Mouse (Mus musculus): ENCODE measurements at regions not wholly inside any gene's neighbourhood (a gene's known extent, or its start where the extent isn't known, plus 50 kb on each side); places are given as distances from the start of the nearest gene placed in this dataset.

DNA sequence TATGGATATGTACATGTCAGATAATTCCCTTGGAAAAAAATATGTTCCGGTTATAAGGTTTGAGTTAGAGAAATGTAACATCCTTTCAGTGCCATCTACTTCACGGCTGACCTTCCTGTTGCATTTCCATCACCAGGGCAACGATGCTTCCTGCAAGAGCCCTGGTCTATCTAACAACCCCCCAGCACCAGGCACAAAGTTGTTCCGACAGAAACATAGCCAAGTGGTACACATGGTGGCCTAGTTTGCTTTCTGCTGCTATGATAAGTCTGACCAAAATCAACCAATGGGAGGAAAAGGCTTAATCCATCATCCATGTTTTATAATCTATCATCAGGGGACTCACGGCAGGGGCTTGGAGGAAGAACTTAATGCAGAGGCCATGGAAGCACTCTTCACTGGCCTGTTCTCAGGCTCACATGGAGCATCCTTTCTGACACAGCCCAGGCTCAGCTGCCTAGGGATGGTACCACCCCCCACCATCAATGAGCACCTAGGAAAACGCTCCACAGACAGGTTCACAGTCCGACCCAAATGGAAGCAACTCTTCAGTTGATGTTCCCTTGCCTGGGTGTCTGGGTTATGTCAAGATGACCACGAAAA, 372.2 kb downstream of the Cbln4 start:
- WGBS, result 90% methylated on average over 8 of the region's 8 CpGs
- Histone ChIP-seq H3K9ac (ENCODE audit: low read length) (no peak overlapping the region), H3K4me3 (ENCODE audit: low read depth, low read length) (no peak overlapping the region), H3K9me3 (replicated peaks; ENCODE audit: control insufficient read depth, low read length) (peaks cover 4% of the 10 kb centered on the region; the same call in 1 of the 2 replicates), H3K4me2 (ENCODE audit: low read length) (no peak overlapping the region), H3K4me1 (ENCODE audit: control insufficient read depth, insufficient read depth, low read length) (peaks cover 3% of the 10 kb centered on the region), H3K27me3 (replicated peaks; ENCODE audit: control insufficient read depth, insufficient read depth, low read length) (no peaks in the 10 kb centered on the region), H3K36me3 (ENCODE audit: control insufficient read depth, insufficient read depth, low read length) (no peaks in the 10 kb centered on the region), H3K27ac (ENCODE audit: low read depth, low read length) (no peak overlapping the region)
- ATAC-seq (no peak), DNase-seq (ENCODE audit: low spot score) (no peak)

- Histone ChIP-seq H3K4me2 (ENCODE audit: low read length) (no peak overlapping the region), H3K27me3 (replicated peaks; ENCODE audit: control insufficient read depth, insufficient read depth, low read length) (no peaks in the 10 kb centered on the region), H3K36me3 (ENCODE audit: control insufficient read depth, insufficient read depth, low read length) (no peaks in the 10 kb centered on the region), H3K9ac (ENCODE audit: low read length) (no peak overlapping the region), H3K27ac (ENCODE audit: low read depth, low read length) (no peak overlapping the region), H3K9me3 (replicated peaks; ENCODE audit: control insufficient read depth, low read length) (peaks cover 4% of the 10 kb centered on the region; the same call in 1 of the 2 replicates), H3K4me1 (ENCODE audit: control insufficient read depth, insufficient read depth, low read length) (peaks cover 3% of the 10 kb centered on the region), H3K4me3 (ENCODE audit: low read depth, low read length) (no peak overlapping the region)
- ATAC-seq, result peak; percentile 58; the same call in 1 of the 2 replicates
- peak; percentile 46 for DNase-seq (ENCODE audit: low spot score)
- WGBS, result 13% methylated on average over 4 of the region's 4 CpGs
These were observed 374.2 kb downstream of the Cbln4 start for GRCm38 (mm10) chr2:171668791-171669645.

DNA sequence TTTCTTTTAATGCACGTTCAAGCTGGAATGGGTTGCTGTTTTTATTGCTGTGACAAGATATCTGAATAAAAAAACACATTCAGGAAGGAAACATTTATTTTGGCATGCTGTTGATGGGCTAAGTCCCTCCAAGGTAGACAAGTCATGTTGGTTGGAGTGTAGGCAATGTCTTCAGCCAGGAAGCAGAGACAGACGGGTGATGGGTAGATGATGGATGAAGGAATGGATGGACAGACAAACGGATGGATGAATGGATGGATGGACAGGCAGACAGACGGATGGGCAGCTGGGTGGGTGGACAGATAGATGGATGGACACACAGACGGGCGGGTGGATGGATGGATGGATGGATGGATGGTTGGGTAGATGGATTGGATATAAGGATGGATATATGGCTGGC, 380.7 kb downstream of the Cbln4 start:
- WGBS, result 89% methylated on average over 6 of the region's 6 CpGs
- no peak for DNase-seq (ENCODE audit: low spot score)
- no peak for ATAC-seq

DNA sequence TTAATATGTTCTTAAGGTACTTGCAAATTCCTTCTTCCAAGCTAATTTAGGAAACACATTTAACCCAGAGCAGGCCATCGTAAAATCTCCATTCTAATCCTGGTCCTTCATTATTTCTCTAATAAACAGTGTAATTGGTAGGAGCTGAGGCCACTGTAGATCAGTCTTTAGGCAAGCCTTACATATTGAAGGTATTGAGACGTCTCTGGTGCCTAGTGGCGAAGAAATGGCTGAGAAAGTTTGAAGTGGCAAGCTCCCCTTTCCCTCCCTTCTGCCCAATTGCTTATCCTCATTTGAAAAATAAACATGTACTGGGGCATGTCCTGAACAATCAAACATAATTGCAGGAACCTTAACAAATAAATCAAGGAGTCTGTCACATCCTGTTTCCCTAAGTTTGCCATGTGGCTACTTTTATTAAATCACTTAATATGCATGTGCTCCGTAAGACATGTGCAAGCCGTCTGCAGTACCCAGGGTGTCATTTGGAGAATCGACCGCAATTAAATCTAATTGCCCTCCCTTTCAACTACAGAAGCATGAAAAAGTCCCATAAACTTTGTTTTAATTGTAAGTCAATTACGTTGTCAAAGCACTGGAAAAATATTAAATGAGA, 381.3 kb downstream of the Cbln4 start:
- Histone ChIP-seq H3K27ac (ENCODE audit: low read depth, low read length) (no peak overlapping the region), H3K4me1 (ENCODE audit: control insufficient read depth, insufficient read depth, low read length) (0 out of 2 replicates have a peak, but pooled peaks cover 3% of the 10 kb centered on the region), H3K4me2 (ENCODE audit: low read length) (no peak overlapping the region), H3K9me3 (replicated peaks; ENCODE audit: control insufficient read depth, low read length) (no peaks in the 10 kb centered on the region), H3K36me3 (ENCODE audit: control insufficient read depth, insufficient read depth, low read length) (no peaks in the 10 kb centered on the region), H3K4me3 (ENCODE audit: low read depth, low read length) (no peak overlapping the region), H3K27me3 (replicated peaks; ENCODE audit: control insufficient read depth, insufficient read depth, low read length) (no peaks in the 10 kb centered on the region), H3K9ac (ENCODE audit: low read length) (no peak overlapping the region)
- ATAC-seq (no peak), DNase-seq (ENCODE audit: low spot score) (no peak)
- WGBS, result 33% methylated on average over 8 of the region's 8 CpGs

More for the DNA sequence above, 380.7 kb downstream of the Cbln4 start:
- no peaks in the 10 kb centered on the region for H3K27me3 ChIP-seq (replicated peaks; ENCODE audit: control insufficient read depth, insufficient read depth, low read length)
- H3K27ac ChIP-seq (ENCODE audit: low read depth, low read length), result no peak overlapping the region
- 0 out of 2 replicates have a peak, but pooled peaks cover 3% of the 10 kb centered on the region for H3K4me1 ChIP-seq (ENCODE audit: control insufficient read depth, insufficient read depth, low read length)
- H3K36me3 ChIP-seq (ENCODE audit: control insufficient read depth, insufficient read depth, low read length), result no peaks in the 10 kb centered on the region
- no peak overlapping the region for H3K4me3 ChIP-seq (ENCODE audit: low read depth, low read length)
- H3K9ac ChIP-seq (ENCODE audit: low read length), result no peak overlapping the region
- H3K9me3 ChIP-seq (replicated peaks; ENCODE audit: control insufficient read depth, low read length), result no peaks in the 10 kb centered on the region
- no peak overlapping the region for H3K4me2 ChIP-seq (ENCODE audit: low read length)

DNA sequence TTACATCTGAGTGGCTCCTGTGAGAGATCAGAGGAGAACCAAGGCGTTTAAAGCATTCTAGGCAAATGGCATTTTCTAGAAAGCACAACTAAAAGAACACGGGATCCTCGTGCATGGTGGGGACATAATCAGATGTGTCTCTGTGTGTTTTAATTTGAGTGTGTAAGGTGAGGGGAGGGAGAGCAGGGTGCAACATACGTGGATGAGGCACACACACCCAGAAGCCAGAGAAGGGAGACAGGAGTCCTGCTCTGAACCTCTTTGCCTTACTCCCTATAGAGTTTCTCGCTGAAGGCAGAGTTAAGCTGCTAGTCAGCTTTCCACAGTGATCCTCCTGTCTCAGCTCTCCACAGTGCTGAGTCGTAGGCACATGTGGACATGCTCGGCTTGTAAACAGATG, 386.1 kb downstream of the Cbln4 start:
- Histone ChIP-seq H3K4me2 (ENCODE audit: low read length) (no peak overlapping the region), H3K27me3 (replicated peaks; ENCODE audit: control insufficient read depth, insufficient read depth, low read length) (no peaks in the 10 kb centered on the region), H3K4me3 (ENCODE audit: low read depth, low read length) (no peak overlapping the region), H3K9ac (ENCODE audit: low read length) (no peak overlapping the region), H3K9me3 (replicated peaks; ENCODE audit: control insufficient read depth, low read length) (no peaks in the 10 kb centered on the region), H3K36me3 (ENCODE audit: control insufficient read depth, insufficient read depth, low read length) (no peaks in the 10 kb centered on the region), H3K4me1 (ENCODE audit: control insufficient read depth, insufficient read depth, low read length) (no peaks in the 10 kb centered on the region), H3K27ac (ENCODE audit: low read depth, low read length) (no peak overlapping the region)
- WGBS, result 55% methylated on average over 7 of the region's 7 CpGs
- no peak for DNase-seq (ENCODE audit: low spot score)
- no peak for ATAC-seq

DNA sequence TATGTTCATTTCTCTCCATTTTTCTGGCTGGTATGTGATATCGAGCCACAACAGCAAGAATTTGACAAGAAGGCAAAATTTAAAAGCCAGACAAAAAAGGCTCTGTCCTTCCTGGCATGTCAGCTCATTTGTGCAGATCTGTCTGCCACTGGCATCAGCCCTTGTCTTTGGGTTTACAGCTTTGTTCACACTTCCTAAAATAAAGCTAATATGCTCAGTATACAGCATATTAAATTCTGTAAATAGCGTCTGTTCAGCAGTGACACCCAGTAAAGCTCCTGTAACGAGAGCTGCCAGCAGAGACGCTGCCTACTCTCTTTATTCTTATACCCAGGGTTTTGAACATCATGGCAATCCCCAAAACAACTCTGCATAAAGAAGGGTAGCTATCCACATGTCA, 401.5 kb downstream of the Cbln4 start:
- WGBS, result 46% methylated on average over 4 of the region's 4 CpGs
- peak; percentile 57; the same call in 1 of the 2 replicates for ATAC-seq

GRCm38 (mm10) chr2:171640478-171640877, 402.8 kb downstream of the Cbln4 start:
- H3K9ac ChIP-seq (ENCODE audit: low read length), result no peak overlapping the region
- no peak for ATAC-seq
- H3K9me3 ChIP-seq (replicated peaks; ENCODE audit: control insufficient read depth, low read length), result no peaks in the 10 kb centered on the region
- H3K4me1 ChIP-seq (ENCODE audit: control insufficient read depth, insufficient read depth, low read length), result no peaks in the 10 kb centered on the region
- no peak overlapping the region for H3K27ac ChIP-seq (ENCODE audit: low read depth, low read length)
- WGBS, result 84% methylated on average over 9 of the region's 9 CpGs
- H3K4me2 ChIP-seq (ENCODE audit: low read length), result no peak overlapping the region
- no peak for DNase-seq (ENCODE audit: low spot score)
- H3K27me3 ChIP-seq (replicated peaks; ENCODE audit: control insufficient read depth, insufficient read depth, low read length), result no peaks in the 10 kb centered on the region
- H3K4me3 ChIP-seq (ENCODE audit: low read depth, low read length), result no peak overlapping the region
- no peaks in the 10 kb centered on the region for H3K36me3 ChIP-seq (ENCODE audit: control insufficient read depth, insufficient read depth, low read length)

More for the DNA sequence above, 401.5 kb downstream of the Cbln4 start:
- peak; percentile 75 for DNase-seq (ENCODE audit: low spot score)
- H3K27ac ChIP-seq (ENCODE audit: low read depth, low read length), result no peak overlapping the region
- no peaks in the 10 kb centered on the region for H3K4me1 ChIP-seq (ENCODE audit: control insufficient read depth, insufficient read depth, low read length)
- no peaks in the 10 kb centered on the region for H3K36me3 ChIP-seq (ENCODE audit: control insufficient read depth, insufficient read depth, low read length)
- no peak overlapping the region for H3K4me2 ChIP-seq (ENCODE audit: low read length)
- H3K9me3 ChIP-seq (replicated peaks; ENCODE audit: control insufficient read depth, low read length), result no peaks in the 10 kb centered on the region
- no peaks in the 10 kb centered on the region for H3K27me3 ChIP-seq (replicated peaks; ENCODE audit: control insufficient read depth, insufficient read depth, low read length)
- no peak overlapping the region for H3K9ac ChIP-seq (ENCODE audit: low read length)
- H3K4me3 ChIP-seq (ENCODE audit: low read depth, low read length), result no peak overlapping the region

DNA sequence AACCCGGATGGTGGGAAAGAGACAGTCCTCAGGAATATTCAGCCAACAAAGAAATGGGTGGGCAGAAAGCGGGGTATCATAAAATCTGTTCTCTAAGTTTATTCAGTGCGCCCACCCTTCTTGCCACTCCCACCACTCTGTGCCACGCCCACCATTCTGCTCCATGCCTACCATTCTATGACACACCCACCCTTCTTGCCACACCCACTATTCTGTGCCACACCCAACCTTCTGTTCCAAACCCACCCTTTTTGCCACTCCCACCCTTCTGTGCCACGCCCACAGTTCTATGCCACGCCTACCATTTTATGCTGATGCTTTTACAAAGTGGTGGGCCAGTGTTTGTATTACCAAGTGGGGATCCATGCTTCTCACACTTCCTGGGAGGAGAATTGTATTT, 404.3 kb downstream of the Cbln4 start:
- Histone ChIP-seq H3K9me3 (replicated peaks; ENCODE audit: control insufficient read depth, low read length) (no peaks in the 10 kb centered on the region), H3K9ac (ENCODE audit: low read length) (no peak overlapping the region), H3K27ac (ENCODE audit: low read depth, low read length) (no peak overlapping the region), H3K36me3 (ENCODE audit: control insufficient read depth, insufficient read depth, low read length) (no peaks in the 10 kb centered on the region), H3K4me2 (ENCODE audit: low read length) (no peak overlapping the region), H3K4me1 (ENCODE audit: control insufficient read depth, insufficient read depth, low read length) (no peaks in the 10 kb centered on the region), H3K27me3 (replicated peaks; ENCODE audit: control insufficient read depth, insufficient read depth, low read length) (no peaks in the 10 kb centered on the region), H3K4me3 (ENCODE audit: low read depth, low read length) (no peak overlapping the region)
- ATAC-seq (no peak), DNase-seq (ENCODE audit: low spot score) (no peak)
- 92% methylated on average over 6 of the region's 6 CpGs for WGBS

Measured in forebrain, embryonic 14.5 days (tissue).